In the genomic region with DNA sequence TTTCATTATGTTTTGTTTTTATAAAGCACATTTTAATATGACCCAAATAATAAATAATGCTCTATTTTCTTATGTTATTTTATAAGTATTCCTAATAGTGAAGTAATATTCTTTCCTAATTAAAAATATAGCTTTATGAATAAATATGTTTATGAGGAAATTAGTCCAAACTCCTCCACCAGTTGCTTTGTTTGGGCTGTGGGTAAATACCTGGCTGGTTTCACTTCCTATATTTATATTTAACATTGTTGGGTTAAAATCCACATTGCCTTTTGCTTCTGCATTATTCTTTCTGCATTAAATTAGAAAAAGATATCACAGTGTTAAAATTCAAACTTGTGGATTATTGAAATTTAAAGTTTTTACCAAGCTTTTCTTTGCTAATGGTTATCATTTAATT, we compare ENCODE assay signal across 27 mouse cellular contexts.
"Had no signal": no experiment of that assay in that cellular context is flagged by ENCODE, and none has a peak within 500 bp of the region (broad histone marks: within the 10 kb centered on the region; RNA-seq: fewer than 3 reads in every experiment).

No protein-coding gene starts in this region.

- H3K27me3 ChIP-seq: embryonic facial prominence, embryonic 12.5 days; embryonic facial prominence, embryonic 13.5 days; embryonic facial prominence, embryonic 15.5 days; forebrain, embryonic 12.5 days; forebrain, embryonic 13.5 days; forebrain, embryonic 15.5 days had no signal

- H3K4me1 ChIP-seq: embryonic facial prominence, embryonic 10.5 days; embryonic facial prominence, embryonic 12.5 days; embryonic facial prominence, embryonic 13.5 days; embryonic facial prominence, embryonic 15.5 days; forebrain, embryonic 10.5 days; forebrain, embryonic 12.5 days; forebrain, embryonic 13.5 days; forebrain, embryonic 15.5 days had no signal

- H3K27ac ChIP-seq: embryonic facial prominence, embryonic 10.5 days; embryonic facial prominence, embryonic 12.5 days; embryonic facial prominence, embryonic 13.5 days; embryonic facial prominence, embryonic 15.5 days; forebrain, embryonic 10.5 days; forebrain, embryonic 12.5 days; forebrain, embryonic 13.5 days; forebrain, embryonic 15.5 days; gastrocnemius, adult 2 months; heart, adult 2 months had no signal

- H3K9ac ChIP-seq: embryonic facial prominence, embryonic 12.5 days; embryonic facial prominence, embryonic 13.5 days; embryonic facial prominence, embryonic 15.5 days; forebrain, embryonic 12.5 days; forebrain, embryonic 13.5 days; forebrain, embryonic 15.5 days; forebrain, postnatal 0 days had no signal

- H3K4me3 ChIP-seq: embryonic facial prominence, embryonic 10.5 days; embryonic facial prominence, embryonic 12.5 days; embryonic facial prominence, embryonic 13.5 days; embryonic facial prominence, embryonic 15.5 days; erythroblast, embryonic 14.5 days; forebrain, embryonic 10.5 days; forebrain, embryonic 12.5 days; forebrain, embryonic 13.5 days; forebrain, embryonic 15.5 days; gastrocnemius, adult 2 months; heart, adult 2 months had no signal

- H3K4me2 ChIP-seq: embryonic facial prominence, embryonic 12.5 days; embryonic facial prominence, embryonic 13.5 days; embryonic facial prominence, embryonic 15.5 days; forebrain, embryonic 12.5 days; forebrain, embryonic 13.5 days; forebrain, embryonic 15.5 days had no signal

- H3K9me3 ChIP-seq: embryonic facial prominence, embryonic 10.5 days; embryonic facial prominence, embryonic 12.5 days; embryonic facial prominence, embryonic 13.5 days; embryonic facial prominence, embryonic 15.5 days; forebrain, embryonic 10.5 days; forebrain, embryonic 12.5 days; forebrain, embryonic 13.5 days; forebrain, embryonic 15.5 days had no signal

- ATAC-seq: forebrain, embryonic 13.5 days; forebrain, embryonic 14.5 days; forebrain, embryonic 15.5 days; forebrain, embryonic 16.5 days; forebrain, postnatal 0 days had no signal

- DNase-seq: cerebellum, adult 8-10 months; cerebellum, adult 9-10 months; cerebellum, adult 9-11 months; cerebellum, postnatal 10 days; cerebellum, postnatal 14 days; cerebellum, postnatal 25 days; cerebellum, postnatal 36 days; embryo, embryonic 11 days; forebrain, postnatal 0 days; gastrocnemius, adult 2 months; gastrocnemius, postnatal 10 days; gastrocnemius, postnatal 14 days; gastrocnemius, postnatal 25 days; heart, adult 11 months; heart, adult 18-20 months; heart, adult 2 months had no signal

- H3K36me3 ChIP-seq: embryonic facial prominence, embryonic 10.5 days; embryonic facial prominence, embryonic 12.5 days; embryonic facial prominence, embryonic 13.5 days; embryonic facial prominence, embryonic 15.5 days; forebrain, embryonic 10.5 days; forebrain, embryonic 12.5 days; forebrain, embryonic 15.5 days had no signal
